Mouse (Mus musculus): Measurements from ENCODE around the gene Uts2. TPM values are rescaled to one million over a fixed set of nuclear protein-coding genes. Genes with fewer than 3 reads are reported as not detected.

The Uts2 gene
- total RNA-seq (2021) = not detected

- DNase-seq (ENCODE audit: extremely low spot score in 1 of 2, low spot score in 2 of 2) = no peak
- intact Hi-C loops (cut with DNase I) = no loop called here
Observed at GRCm38 (mm10) chr4:150996797-150997196, at the start of gene Uts2. TSS of gene Uts2 (plus strand) at chr4:150997097.

GRCm38 (mm10) chr4:150950972-150951371, 45.9 kb upstream of the Uts2 start:
- no peak for DNase-seq (ENCODE audit: extremely low spot score in 1 of 2, low spot score in 2 of 2)
- intact Hi-C loops (cut with DNase I) = no loop called here

GRCm38 (mm10) chr4:150956369-150957105, 40.4 kb upstream of the Uts2 start:
- intact Hi-C loops (cut with DNase I) = no loop called here
- peak in 1 of 2 experiments; percentile 40 for DNase-seq (ENCODE audit: extremely low spot score in 1 of 2, low spot score in 2 of 2)

GRCm38 (mm10) chr4:150957106-150957458, 39.8 kb upstream of the Uts2 start:
- intact Hi-C loops (cut with DNase I) = no loop called here
- DNase-seq (ENCODE audit: extremely low spot score in 1 of 2, low spot score in 2 of 2) = no peak

GRCm38 (mm10) chr4:150958536-150958935, 38.4 kb upstream of the Uts2 start:
- DNase-seq (ENCODE audit: extremely low spot score in 1 of 2, low spot score in 2 of 2) = no peak
- intact Hi-C loops (cut with DNase I) = no loop called here

GRCm38 (mm10) chr4:150962231-150962630, 34.7 kb upstream of the Uts2 start:
- no peak for DNase-seq (ENCODE audit: extremely low spot score in 1 of 2, low spot score in 2 of 2)
- intact Hi-C loops (cut with DNase I) = no loop called here

- DNase-seq (ENCODE audit: extremely low spot score in 1 of 2, low spot score in 2 of 2) = no peak
- intact Hi-C loops (cut with DNase I) = loop anchor here (2.0 kb wide), 1 partner anchor 307 kb away; no protein-coding TSS in a partner anchor
Observed at GRCm38 (mm10) chr4:150963711-150964110, 33.2 kb upstream of the Uts2 start.

GRCm38 (mm10) chr4:150964635-150965554, 32.0 kb upstream of the Uts2 start:
- peak; percentile 64 to 86 for DNase-seq (ENCODE audit: extremely low spot score in 1 of 2, low spot score in 2 of 2)
- intact Hi-C loops (cut with DNase I) = loop anchor here (2.0 kb wide), 1 partner anchor 308 kb away; no protein-coding TSS in a partner anchor

GRCm38 (mm10) chr4:150965555-150965951, 31.3 kb upstream of the Uts2 start:
- intact Hi-C loops (cut with DNase I) = loop anchor here (2.0 kb wide), 1 partner anchor 309 kb away; no protein-coding TSS in a partner anchor
- no peak for DNase-seq (ENCODE audit: extremely low spot score in 1 of 2, low spot score in 2 of 2)

- DNase-seq (ENCODE audit: extremely low spot score in 1 of 2, low spot score in 2 of 2) = peak; percentile 23 to 54
- intact Hi-C loops (cut with DNase I) = no loop called here
Observed at GRCm38 (mm10) chr4:150966556-150966955, 30.3 kb upstream of the Uts2 start.

GRCm38 (mm10) chr4:150968956-150969355, 27.9 kb upstream of the Uts2 start:
- intact Hi-C loops (cut with DNase I) = no loop called here
- no peak for DNase-seq (ENCODE audit: extremely low spot score in 1 of 2, low spot score in 2 of 2)

- intact Hi-C loops (cut with DNase I) = no loop called here
- DNase-seq (ENCODE audit: extremely low spot score in 1 of 2, low spot score in 2 of 2) = no peak
Observed at GRCm38 (mm10) chr4:150973264-150973663, 23.6 kb upstream of the Uts2 start.

GRCm38 (mm10) chr4:150975145-150975544, 21.8 kb upstream of the Uts2 start:
- DNase-seq (ENCODE audit: extremely low spot score in 1 of 2, low spot score in 2 of 2) = no peak
- intact Hi-C loops (cut with DNase I) = no loop called here

- no peak for DNase-seq (ENCODE audit: extremely low spot score in 1 of 2, low spot score in 2 of 2)
- intact Hi-C loops (cut with DNase I) = no loop called here
Observed at GRCm38 (mm10) chr4:150978156-150978910, 18.6 kb upstream of the Uts2 start.

- DNase-seq (ENCODE audit: extremely low spot score in 1 of 2, low spot score in 2 of 2) = no peak
- intact Hi-C loops (cut with DNase I) = no loop called here
Observed at GRCm38 (mm10) chr4:150979455-150979854, 17.4 kb upstream of the Uts2 start.

GRCm38 (mm10) chr4:150980153-150980552, 16.7 kb upstream of the Uts2 start:
- intact Hi-C loops (cut with DNase I) = no loop called here

GRCm38 (mm10) chr4:150990148-150990547, 6.7 kb upstream of the Uts2 start:
- no peak for DNase-seq (ENCODE audit: extremely low spot score in 1 of 2, low spot score in 2 of 2)
- intact Hi-C loops (cut with DNase I) = no loop called here

More at GRCm38 (mm10) chr4:150980153-150980552, 16.7 kb upstream of the Uts2 start:
- no peak for DNase-seq (ENCODE audit: extremely low spot score in 1 of 2, low spot score in 2 of 2)

- DNase-seq (ENCODE audit: extremely low spot score in 1 of 2, low spot score in 2 of 2) = no peak
- intact Hi-C loops (cut with DNase I) = no loop called here
Observed at GRCm38 (mm10) chr4:150998626-150999025, 1.7 kb downstream of the Uts2 start.

- intact Hi-C loops (cut with DNase I) = no loop called here
- no peak for DNase-seq (ENCODE audit: extremely low spot score in 1 of 2, low spot score in 2 of 2)
Observed at GRCm38 (mm10) chr4:151001397-151001796, 4.5 kb downstream of the Uts2 start.

All from left cerebral cortex, postnatal 10 days (tissue).